Mouse (Mus musculus) kidney, adult 11 months (tissue): ENCODE results near the gene Itgam.

Experiments used
- DNase-seq: peaks from one replicate; pipeline ENCODE4 v3.0.0; 2022

Itgam gene

DNA sequence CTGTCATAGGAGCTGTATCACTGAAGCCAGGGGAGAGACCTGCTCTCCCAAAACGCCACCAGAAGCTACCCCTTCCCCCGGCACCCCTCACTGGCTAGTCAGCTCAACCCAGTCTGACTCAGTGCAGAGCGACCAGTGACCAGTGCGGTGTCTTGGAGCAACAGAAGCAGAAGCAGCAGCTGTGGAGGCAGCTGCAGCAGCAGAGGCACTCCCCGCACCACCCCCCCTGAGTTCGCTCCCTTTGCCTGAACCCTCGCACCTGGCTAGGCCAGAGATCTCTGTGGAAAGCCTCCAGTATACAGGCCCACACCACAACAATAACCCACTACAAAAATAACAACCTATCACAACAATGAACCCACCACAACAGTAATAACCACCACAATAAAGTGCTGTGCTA lies 3.9 kb upstream of the Itgam start:
- no peak for DNase-seq

DNA sequence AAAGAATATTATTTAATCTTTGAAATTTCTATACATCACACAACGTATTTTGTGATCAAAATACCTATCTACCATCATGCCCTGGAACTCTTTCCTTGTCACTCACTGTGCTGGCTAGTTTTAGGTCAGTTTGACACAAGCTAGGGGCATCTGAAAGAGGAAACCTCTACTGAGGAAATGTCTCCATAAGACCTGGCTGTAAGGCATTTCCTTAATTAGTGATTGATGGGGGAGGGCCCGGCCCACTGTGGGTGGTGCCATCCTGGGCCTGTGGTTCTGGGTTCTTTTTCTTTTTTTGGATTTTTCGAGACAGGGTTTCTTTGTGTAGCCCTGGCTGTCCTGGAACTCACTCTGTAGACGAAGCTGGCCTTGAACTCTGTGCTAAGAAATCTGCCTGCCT lies 3.3 kb upstream of the Itgam start:
- no peak for DNase-seq

DNA sequence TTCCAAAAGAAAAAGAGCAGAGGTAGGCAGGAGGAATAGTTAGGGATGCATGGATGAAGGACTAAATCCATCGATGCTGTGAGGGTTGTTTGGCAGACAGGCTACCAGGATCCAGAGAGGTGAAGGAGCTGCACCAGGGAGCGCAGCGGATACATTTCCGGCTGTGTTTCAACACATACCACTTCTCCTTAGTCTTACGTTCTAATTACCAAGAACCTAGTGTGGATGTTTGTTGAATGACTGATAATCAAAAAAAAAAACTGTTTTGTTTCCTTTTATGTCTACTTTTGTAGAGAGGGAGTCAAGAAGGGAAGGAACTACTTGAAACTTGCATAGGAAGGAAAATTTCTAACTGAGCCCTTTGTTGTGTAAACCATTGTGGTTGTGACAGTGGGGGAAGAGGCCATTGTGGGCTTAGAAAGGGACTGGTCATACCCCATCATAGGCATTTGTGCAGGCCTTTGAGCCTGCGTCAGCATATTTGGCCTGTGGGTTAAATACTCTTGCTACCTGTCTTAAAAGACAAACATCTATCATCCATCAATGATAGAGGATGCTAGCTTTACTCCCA lies 856 bp downstream of the Itgam start:
- no peak for DNase-seq

DNA sequence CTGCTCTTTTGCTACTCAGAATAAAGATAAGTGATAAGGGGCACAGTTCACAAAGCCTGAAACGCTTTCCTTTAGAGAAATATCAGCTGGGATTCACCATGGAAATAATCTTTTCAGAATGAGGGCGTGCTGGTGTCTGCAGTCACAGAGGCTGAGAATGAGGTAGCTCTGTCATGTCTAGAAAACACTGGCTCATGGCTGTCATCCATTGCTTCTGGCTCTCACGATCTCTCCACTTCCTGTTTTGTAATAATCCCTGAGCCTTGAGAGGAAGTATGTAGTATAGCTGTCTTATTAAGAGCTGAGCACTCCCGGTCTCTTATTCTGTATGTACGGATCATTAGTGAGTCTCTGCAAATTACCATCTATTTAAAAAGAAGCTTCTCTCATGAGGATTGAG lies 3.1 kb downstream of the Itgam start:
- no peak for DNase-seq

DNA sequence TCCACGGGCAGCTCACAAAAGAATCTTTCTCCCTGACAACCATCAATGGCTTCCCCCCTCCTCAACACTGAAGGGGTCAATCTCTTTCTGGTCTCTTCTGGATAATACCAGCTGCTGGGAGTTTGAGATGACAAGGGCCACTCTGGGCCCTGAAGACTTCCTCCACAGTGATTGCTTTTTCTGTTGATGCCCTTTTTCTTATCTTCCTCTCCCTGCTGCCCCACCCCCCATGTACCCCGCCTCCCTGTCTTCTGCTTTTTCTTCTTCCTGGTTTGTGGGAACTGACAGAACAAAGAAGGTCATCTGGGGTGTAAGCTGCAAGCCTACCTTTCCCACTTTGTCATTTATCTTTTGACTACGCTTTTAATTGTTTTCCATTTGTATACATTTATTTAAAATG lies 5.4 kb downstream of the Itgam start:
- no peak for DNase-seq

DNA sequence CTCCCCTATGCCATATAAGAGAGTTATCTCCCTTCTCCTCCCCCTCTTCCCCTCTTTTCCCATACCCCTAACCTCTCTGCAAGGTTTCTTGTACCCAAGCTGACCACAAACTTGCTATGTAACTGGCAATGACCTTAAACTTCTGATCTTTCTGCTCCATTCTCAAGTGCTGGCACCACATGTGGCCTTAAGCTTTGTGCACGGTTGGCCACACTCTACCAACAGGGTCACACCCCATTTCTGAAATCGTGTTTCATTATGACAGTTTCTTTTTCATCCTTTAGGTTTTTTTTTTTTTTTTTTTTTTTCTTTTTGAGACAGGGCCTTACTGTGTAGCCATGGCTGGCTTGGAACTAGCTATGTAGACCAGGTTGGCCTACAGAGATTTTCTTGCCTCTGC lies 7.4 kb downstream of the Itgam start:
- no peak for DNase-seq

DNA sequence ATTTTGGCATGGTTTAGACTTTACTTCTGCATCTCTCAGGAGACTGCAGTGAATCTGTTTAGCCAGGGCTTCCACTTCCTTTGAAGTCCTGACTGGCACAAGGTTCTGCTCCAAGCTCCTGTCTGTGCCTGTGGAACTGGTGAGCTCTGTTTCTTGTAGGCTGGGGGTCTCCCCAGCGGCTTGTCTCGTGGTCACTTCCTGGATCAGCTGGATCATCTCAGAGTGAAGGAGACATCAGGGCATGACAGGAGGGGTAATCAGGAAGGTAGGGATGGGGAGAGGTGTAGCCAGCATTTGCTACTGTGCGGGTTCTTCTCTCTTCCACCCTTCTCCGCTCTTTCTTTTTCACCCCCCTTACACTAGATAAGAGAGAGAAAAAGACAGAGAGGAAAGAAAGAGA lies 9.4 kb downstream of the Itgam start:
- DNase-seq = no peak

DNA sequence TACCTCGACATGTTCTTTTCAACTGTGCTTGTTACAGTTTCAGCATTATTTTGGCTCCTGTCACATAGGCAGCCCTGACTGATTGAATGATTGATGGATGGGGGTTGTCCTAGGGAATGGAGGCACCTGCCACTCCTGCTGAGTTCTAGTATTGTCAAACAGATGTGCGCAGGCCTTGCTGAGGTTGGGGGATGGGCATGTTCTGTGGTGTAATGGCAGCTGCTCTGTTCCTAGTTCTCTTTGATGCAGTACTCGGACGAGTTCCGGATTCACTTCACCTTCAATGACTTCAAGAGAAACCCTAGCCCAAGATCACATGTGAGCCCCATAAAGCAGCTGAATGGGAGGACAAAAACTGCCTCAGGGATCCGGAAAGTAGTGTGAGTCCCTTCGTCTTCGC lies 17.6 kb downstream of the Itgam start:
- DNase-seq = no peak

DNA sequence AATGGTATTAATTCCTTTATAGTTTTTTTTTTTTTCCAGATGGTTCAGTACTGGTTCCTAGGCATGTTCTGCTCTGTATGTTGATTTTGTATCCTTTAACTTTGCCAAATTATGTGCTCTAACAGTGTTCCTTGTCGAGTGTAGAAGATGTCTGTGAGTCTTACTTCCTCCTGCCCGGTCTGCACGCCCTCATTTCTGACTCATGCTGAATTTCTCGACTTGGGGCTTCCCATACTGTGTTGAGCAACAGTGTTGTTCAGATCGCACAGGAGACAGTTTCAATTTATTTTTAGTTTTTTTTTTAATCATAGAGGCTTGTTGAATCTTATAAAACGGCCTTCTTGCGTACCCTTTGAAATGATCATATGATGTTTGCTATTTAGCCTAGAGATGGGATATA lies 26.7 kb downstream of the Itgam start:
- DNase-seq = no peak

DNA sequence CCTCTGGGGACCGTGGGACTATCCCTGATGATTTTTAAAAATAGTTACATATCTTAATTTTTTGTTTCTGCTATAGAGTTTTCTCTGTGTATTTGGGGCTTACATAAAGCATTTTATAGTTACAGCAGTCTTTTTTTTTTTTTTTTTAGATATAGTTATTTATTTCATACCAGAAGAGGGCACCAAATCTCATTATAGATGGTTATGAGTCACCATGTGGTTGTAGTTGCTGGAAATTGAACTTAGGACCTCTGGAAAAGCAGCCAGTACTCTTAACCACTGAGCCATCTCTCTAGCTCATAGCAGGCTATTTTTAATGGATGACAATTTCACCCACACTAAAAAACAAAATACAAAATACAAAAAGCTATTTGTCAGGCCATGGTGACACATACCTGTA lies 35.7 kb downstream of the Itgam start:
- no peak for DNase-seq

DNA sequence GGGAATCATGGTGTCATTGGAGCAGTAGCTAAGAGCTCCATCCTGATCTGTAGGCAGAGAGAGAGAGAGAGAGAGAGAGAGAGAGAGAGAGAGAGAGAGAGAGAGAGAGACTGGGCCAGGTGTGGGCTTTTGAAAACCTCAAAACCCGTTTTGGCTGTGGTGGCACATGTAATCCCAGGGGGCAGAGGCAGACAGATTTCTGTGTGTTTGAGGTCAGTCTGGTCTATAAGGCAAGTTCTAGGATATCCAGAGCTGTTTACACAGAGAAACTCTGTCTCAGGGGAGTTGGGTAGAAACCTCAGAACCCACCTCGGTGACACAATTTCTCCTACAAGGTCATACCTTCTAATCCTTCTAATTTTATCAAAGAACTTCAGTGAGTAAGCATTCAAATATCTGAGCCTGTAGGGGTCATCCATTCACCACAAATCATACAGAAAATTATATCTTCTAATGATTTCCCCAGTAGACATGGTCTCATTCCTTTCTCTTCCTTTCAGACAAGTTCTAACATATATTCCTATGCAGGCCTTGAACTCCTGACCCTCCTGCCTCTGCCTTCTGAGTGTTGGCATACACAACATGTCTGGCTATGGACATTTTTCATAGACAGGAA lies 38.4 kb downstream of the Itgam start:
- no peak for DNase-seq

DNA sequence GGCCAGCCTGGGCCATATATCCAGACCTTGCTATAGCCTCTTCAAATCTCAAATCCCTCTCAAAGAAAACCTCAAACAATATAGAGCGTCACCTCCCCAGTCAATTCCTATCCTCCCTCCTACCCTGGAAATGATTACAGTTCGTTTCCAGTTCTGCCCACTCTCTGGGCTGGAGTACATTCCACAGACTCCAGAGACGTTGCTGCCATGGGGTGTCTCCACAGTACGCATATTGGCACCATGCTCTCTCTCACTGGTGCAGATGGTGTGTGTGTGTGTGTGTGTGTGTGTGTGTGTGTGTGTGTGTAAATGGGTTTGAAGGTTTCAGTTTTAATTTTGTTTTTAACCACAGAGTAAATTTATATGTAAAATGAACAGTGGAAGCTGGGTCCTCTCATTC lies 42.8 kb downstream of the Itgam start:
- no peak for DNase-seq

DNA sequence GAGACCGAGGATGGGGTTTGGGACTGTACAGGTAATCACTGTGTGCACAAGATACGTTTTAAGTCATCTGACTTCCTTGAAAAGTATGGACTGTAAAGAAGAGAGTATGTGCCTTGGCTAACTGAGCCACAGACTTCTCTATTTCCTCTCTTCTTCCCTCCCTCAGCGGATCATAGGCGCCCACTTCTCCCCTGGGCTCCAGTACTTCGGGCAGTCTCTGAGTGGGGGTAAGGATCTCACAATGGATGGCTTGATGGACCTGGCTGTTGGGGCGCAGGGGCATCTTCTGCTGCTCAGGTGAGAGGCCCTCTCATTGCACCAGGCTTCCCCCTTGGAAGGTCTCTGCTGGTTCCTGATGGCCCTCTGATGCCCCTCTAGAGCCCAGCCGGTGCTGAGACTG lies 45.0 kb downstream of the Itgam start:
- DNase-seq = no peak

DNA sequence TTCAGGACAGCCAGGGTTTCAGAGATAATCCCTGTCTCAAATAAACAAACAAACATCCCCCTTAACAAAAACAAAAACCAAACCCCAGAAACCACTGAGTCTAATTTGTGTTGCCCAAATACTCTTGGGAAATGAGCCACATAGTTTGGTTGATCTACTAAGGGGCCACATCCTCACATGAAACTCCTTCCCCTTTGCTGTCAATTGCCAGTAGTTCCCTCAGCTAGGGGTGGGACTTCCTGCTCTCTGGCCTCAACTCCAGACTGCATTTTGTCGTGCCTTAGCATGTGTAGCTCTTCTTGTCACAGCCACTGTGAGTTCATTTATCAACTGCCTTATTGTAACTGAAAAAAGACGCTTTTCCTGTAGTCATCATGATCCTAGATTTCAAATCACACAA lies 47.9 kb downstream of the Itgam start:
- DNase-seq = no peak

DNA sequence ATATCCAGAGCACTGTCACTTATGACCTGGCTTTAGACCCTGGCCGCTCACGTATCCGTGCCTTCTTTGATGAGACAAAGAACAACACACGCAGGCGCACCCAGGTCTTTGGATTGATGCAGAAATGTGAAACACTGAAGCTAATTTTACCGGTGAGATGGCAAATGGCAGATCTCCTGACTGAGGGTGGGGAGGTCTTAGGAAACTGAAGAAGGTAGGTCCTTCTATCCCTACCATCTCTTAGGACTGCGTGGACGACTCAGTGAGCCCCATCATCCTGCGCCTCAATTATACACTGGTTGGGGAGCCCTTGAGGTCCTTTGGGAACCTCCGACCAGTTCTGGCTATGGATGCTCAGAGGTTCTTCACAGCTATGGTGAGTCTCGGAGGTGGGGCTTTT lies 49.7 kb downstream of the Itgam start:
- DNase-seq = no peak

DNA sequence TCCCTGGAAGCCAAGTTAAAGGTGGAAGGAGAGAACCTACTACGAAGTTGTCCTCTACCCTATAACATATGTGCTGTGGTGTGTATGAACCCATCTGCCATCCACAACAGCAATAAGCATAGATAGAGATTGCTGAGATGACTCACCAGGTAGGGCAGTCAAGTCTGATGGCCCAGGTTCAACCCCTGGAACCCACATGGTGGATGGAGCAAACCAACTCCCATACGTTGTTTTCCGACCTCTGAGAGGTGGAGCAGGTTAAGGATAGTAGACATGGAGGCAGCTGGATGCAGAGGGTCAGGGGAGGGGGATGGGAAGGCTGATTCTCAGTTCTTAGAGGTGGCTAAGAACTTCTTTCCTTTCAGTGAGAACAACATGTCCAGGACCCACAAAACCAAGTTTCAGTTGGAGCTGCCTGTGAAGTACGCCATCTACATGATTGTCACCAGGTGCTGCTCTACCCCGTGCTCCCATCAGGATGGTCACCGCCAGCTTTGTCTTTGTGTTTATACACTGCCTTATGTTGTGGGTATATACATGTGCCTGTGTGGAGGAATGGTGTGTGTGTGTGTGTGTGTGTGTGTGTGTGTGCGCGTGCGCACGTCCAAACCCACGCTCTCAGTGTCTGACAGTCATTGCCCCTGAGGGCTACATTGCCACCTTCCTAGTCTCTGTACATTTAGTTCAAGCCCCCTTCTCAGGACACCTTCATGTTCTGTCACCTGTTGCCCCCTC lies 52.1 kb downstream of the Itgam start:
- DNase-seq = no peak

DNA sequence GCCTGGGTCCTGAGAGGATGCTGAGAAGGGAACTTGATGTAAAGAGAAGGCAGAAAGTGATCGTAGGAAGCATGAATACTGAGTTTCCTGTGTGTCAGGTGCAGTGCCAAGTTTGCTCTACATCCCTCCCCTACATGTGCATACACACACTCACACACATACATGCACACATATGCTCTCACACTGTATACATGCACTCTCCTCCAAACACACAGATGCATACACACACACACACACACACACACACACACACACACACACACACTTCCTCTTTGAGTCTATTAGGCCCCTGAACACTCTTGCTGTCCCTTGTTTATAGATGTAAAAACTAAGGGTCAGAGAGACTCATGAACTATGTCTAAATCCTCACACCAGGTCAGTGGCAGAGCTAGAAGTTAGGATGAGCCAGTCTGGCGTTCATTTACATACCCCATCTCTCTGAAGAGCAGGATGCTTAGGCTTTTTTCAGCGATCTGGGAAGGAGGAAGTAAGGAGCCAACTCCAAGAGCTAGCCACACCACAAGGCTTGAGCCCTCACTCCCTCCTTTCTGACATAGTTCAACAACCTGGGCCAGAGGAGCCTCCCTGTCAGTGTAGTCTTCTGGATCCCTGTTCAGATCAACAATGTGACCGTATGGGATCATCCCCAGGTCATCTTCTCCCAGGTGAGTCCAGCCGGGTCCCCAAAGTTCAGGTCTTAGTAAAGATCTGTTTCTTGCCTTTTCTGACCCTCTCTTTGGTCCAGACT lies 52.9 kb downstream of the Itgam start:
- DNase-seq = no peak

DNA sequence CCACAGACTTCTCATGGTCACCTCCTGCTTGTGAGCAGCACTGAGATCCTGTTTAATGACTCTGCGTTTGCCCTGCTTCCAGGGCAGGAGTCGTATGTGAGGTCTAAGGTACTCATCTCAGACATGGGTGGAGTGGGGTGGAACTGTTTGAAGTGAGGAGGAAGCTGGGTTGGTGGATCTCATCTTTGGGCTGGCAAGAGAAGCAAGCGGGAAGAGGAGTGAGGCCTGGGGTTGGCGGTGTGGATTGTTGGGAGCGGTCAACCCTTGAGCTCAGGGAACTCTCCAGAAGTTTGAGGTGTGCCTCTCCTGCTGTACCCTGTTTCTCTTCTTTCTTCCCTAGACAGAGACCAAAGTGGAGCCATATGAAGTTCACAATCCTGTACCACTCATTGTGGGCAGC lies 54.0 kb downstream of the Itgam start:
- DNase-seq = no peak

DNA sequence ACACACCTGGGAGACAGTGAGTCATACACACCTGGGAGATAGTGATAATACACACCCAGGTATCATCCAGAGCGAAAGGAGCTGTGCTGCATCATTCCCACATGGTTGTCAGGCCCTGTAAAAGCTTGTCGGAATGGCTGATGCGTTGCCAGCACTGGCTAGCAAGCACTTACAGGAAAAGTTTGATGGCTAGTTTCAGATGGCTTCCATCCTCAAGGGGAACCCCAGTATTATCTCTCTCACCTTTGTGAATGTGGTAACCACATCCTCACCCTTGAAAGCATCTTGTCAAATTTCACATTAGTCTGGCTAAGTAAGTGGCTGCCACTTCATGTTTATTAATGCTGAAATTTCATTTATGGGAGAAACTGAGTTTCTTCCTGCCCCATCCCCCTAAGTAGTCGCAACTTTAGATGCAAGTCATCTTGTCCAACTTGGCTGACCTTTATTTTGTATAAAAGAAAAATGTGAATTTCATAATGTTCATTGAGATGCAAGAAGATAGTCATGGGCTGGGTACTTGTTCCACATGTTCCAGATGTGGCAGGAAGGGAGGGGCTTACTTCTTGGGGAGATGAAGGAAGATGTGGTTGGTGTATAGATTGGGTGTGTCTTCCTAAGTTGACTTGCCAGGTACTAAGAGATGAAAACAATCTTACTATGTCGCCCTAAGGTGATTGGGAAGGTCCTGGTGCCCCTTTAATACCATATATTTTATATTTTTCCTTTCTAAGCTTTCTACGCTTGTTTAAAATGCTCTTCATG lies 57.5 kb downstream of the Itgam start:
- DNase-seq = no peak

DNA sequence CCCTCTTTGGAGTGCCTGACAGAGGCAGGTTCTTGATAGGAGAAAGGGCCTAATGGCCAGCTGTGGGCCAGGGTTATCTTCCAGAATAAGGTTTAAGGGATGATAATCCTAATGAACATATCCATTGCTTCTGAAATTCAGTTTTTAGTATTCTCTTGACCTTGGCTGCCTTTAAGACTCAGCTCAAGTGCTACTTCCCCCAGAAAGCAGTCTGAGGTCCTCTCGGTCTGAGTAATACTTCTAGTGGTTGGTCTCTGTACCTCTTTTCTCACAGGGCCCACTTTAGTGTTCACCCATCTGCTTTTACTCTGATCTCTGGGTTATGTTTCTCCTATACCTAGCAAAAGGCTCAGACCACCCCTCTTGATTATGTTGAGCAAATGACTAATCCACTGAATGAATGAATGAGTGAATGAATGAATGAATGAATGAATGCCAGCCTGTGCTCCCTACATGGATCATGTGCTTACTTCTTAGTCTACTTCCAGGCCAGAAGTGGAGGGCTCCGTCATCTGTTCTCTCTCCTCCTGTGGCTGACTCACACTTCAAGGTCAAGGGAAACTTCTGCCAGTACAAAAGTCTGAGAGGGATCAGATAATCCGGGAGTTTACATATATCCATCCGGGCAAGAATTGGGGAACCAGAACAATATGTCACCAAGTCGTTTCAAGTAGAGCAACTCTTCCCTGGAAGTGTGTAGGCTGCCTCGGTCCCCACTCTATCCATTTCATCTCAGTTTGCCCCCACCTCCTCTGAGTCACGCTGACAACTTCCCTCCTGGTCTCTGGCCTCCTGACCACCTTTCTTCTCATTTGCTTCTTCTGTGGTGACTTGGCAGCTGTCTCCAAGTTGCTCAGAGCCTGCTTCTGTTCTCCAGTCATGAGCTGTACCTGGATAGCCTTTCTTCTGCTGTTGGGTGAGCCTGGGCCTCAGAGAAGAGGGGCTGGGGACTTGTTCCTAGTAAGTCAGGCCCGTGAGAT lies 66.6 kb downstream of the Itgam start, which contains the start of gene Itgax:
Gene Itgax (plus strand): TSS at position 807 of the 980 bp plus-strand sequence.
- no peak for DNase-seq

DNA sequence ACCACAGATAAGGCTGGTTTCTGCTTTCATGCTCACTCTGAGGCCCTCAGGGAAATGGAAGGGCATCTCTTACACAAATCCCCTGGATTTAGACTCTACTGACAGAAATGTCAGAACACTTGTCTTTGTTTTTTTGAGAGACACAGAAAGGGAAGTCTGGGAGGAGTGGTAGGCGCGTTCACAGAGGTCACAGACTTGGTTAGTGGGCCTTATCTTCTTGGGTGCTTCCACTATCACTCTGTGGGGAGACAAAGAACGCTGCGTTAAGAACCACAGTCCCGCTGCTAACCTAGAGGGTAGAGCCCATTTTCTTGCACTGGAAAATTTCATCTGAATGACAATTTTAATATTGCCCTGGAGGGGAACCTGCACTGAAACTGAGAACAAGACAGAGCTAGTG lies 69.7 kb downstream of the Itgam start:
- no peak for DNase-seq

DNA sequence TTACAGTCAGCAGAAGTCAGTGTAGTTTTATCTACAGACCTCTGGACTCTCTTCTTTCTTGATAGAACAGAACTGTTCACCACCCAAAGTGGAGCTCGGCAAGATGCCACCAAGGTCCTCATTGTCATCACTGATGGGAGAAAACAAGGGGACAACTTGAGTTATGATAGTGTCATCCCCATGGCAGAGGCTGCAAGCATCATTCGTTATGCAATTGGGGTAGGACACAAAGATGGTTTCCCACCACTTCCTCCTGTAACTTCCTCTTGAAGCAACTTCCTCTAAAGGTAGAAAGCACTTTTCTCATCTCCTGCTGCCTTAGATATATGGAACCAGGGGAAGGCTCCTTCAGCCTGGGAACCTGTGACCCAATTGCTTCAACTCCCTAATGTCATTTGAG lies 71.2 kb downstream of the Itgam start:
- no peak for DNase-seq
